Mouse (Mus musculus) kidney, adult 2 months (tissue): ENCODE measurements around the gene Fam57a.

Experiments used
- CTCF ChIP-seq: fragments of 200-500 bp; conservative IDR thresholded peaks from 2 replicates; pipeline ENCODE4 v1.5.1; 2011; ENCODE audit warnings: low read depth, mild to moderate bottlenecking, control low read depth, low read length, moderate library complexity, mixed read lengths; ENCODE audit not compliant: insufficient read depth, insufficient read length
- POLR2A ChIP-seq: fragments of 200-500 bp; IDR thresholded peaks from one replicate; pipeline ENCODE4 v1.6.1; 2011; ENCODE audit warnings: low read depth, low read length, control low read depth

DNA sequence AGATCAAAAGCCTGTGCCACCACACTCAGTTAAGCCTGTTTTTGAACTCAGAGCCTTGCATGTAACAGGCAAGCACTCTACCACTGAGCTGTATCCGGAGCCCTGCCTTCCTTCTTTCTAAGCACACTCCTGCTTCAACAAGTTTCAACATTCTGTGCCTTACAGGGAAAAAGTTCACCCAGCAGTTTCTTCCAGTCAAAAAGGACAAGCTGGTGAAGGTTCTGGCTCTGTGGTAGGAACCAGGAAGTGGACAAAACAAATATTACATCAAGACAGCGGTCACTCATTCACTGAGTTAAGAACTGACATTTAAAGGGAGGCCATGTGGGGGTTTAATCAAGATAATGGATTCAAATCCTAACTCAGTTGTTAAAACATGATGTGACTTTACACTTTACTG, 35.5 kb downstream of the Fam57a start:
- TF ChIP-seq CTCF (no peak), POLR2A (no peak)
